8 mouse cellular contexts compared by ENCODE assay signal in genomic region chr5:151189789-151190378, GRCm38 (mm10). TPM values are rescaled to one million over a fixed set of nuclear protein-coding genes. Genes with fewer than 3 reads are reported as not detected.
DNase-seq lines count a peak whose midpoint lies in the region; ATAC-seq lines count a peak whose summit lies in the region.

No protein-coding gene starts in this region.

- intact Hi-C loops in left cerebral cortex, postnatal 14 days (cut with DNase I), result loop anchor here (5.0 kb wide), 1 partner anchor 33 kb away; no protein-coding TSS in a partner anchor

- WGBS in hindbrain, embryonic 15.5 days, result 2% methylated on average over 27 of the region's 27 CpGs

- H3K4me2 ChIP-seq in hindbrain, embryonic 15.5 days, result peak overlapping the region; percentile 83

- peak overlapping the region; percentile 37 for H3K9ac ChIP-seq in hindbrain, embryonic 15.5 days

- no peaks in the 10 kb centered on the region for H3K36me3 ChIP-seq in hindbrain, embryonic 15.5 days

- peak overlapping the region; percentile 51 for H3K4me3 ChIP-seq in hindbrain, embryonic 15.5 days

- 0 out of 2 replicates have a peak, but pooled peaks cover 5% of the 10 kb centered on the region for H3K27me3 ChIP-seq in hindbrain, embryonic 15.5 days

- H3K9me3 ChIP-seq in hindbrain, embryonic 15.5 days, result no peaks in the 10 kb centered on the region

- H3K4me1 ChIP-seq in hindbrain, embryonic 15.5 days (replicated peaks), result peaks cover 7% of the 10 kb centered on the region; the same call in 1 of the 2 replicates

- no peak overlapping the region; the same call in 1 of the 2 replicates for H3K27ac ChIP-seq in hindbrain, embryonic 15.5 days (replicated peaks)

- ATAC-seq in hindbrain, embryonic 15.5 days (ENCODE audit: low FRiP score, low read depth), result peak; percentile 93
- peak; percentile 54 for ATAC-seq in megakaryocyte, adult 5-6 weeks (ENCODE audit: poor library complexity, severe bottlenecking)

- peak; percentile 91 for DNase-seq in NIH3T3 (ENCODE audit: low read depth)
- peak; percentile 48 for DNase-seq in c-Kit-positive CD71-positive TER-119-negative erythroid progenitor cells, embryonic 14.5 days (ENCODE audit: low read depth)
- peak; percentile 37 to 48 for DNase-seq in gastrocnemius, adult 8-10 months (ENCODE audit: low spot score in 2 of 2)
- peak; percentile 28 to 47 for DNase-seq in left cerebral cortex, postnatal 14 days (ENCODE audit: low spot score in 2 of 2)
- DNase-seq in right cerebral cortex, postnatal 14 days, result peak; percentile 23
- no peak for DNase-seq in spleen, postnatal 14 days (ENCODE audit: low spot score in 2 of 2)

RNA-seq across cellular contexts. Expression of gene Stard13, which starts 43.8 kb away (rescaled TPM):
- total RNA-seq in gastrocnemius, adult 8-10 months (2022), result 1 to 10 TPM; 3.7 to 5.8 (median 4.9) TPM
- polyA plus RNA-seq in hindbrain, embryonic 15.5 days (2015; fragmentation: Nextera tagmentation; extraction: Ambion mirVana), result 6.1 and 6.2 TPM in 2 replicates
- total RNA-seq in left cerebral cortex, postnatal 14 days (2021), result 10 to 100 TPM; 10.7 to 11.7 TPM
- total RNA-seq in megakaryocyte, adult 5-6 weeks (2015), result not detected in 2 replicates
- total RNA-seq in megakaryocyte, adult 5-6 weeks (2017), result 0.07 TPM in 1 of 2 replicates, not detected in the other

Comparison
In these comparisons a context has a peak if more than half of its experiments do, and no peak if none do; other contexts are left out.
1. DNase-seq: peak in NIH3T3 (single experiment), c-Kit-positive CD71-positive TER-119-negative erythroid progenitor cells, embryonic 14.5 days (single experiment), gastrocnemius, adult 8-10 months (2 of 2), left cerebral cortex, postnatal 14 days (2 of 2) and right cerebral cortex, postnatal 14 days (single experiment); none in spleen, postnatal 14 days (0 of 2).
2. RNA of gene Stard13, which starts 43.8 kb away (total RNA-seq): 10.7 to 11.7 TPM in left cerebral cortex, postnatal 14 days and 3.7 to 5.8 TPM in gastrocnemius, adult 8-10 months; 0.07 TPM in megakaryocyte, adult 5-6 weeks; every median in the first group is over 4 times any median in the second.